ENCODE assay signal across 7 mouse cellular contexts in genomic region chr2:167559413-167559812, GRCm38 (mm10). TPM values are rescaled to one million over a fixed set of nuclear protein-coding genes. Genes with fewer than 3 reads are reported as not detected.
DNase-seq lines count a peak whose midpoint lies in the region; ATAC-seq and TF ChIP-seq lines count a peak whose summit lies in the region.

No protein-coding gene starts in this region.

- TF ChIP-seq CTCF in forebrain, postnatal 0 days (IDR thresholded peaks at IDR 0.05; ENCODE audit: low read depth), result no peak

- ATAC-seq in lung, embryonic 16.5 days (ENCODE audit: low read depth), result no peak
- no peak for ATAC-seq in forebrain, postnatal 0 days
- ATAC-seq in liver, embryonic 11.5 days (replicated peaks; ENCODE audit: low FRiP score), result no peak
- ATAC-seq in stomach, embryonic 16.5 days (ENCODE audit: insufficient read depth, low FRiP score), result no peak

- peak overlapping the region; percentile 41 for H3K4me2 ChIP-seq in lung, embryonic 16.5 days (ENCODE audit: low read depth, low read length)
- peak overlapping the region; percentile 39 for H3K4me2 ChIP-seq in forebrain, postnatal 0 days (ENCODE audit: low read depth)
- H3K4me2 ChIP-seq in liver, embryonic 11.5 days, result peak overlapping the region; percentile 43
- peak overlapping the region; percentile 39 for H3K4me2 ChIP-seq in stomach, embryonic 16.5 days (ENCODE audit: low read depth, low read length)

- peaks cover 28% of the 10 kb centered on the region for H3K4me1 ChIP-seq in lung, embryonic 16.5 days (replicated peaks; ENCODE audit: control insufficient read depth, insufficient read depth, low read length)
- no peaks in the 10 kb centered on the region for H3K4me1 ChIP-seq in forebrain, postnatal 0 days (ENCODE audit: insufficient read depth)
- peaks cover 15% of the 10 kb centered on the region for H3K4me1 ChIP-seq in liver, embryonic 11.5 days (replicated peaks; ENCODE audit: control insufficient read depth, insufficient read depth, low read length)
- H3K4me1 ChIP-seq in stomach, embryonic 16.5 days (ENCODE audit: control insufficient read depth, insufficient read depth, low read length), result peaks cover 23% of the 10 kb centered on the region

- H3K36me3 ChIP-seq in lung, embryonic 16.5 days (ENCODE audit: control insufficient read depth, insufficient read depth, low read length), result no peaks in the 10 kb centered on the region
- no peaks in the 10 kb centered on the region for H3K36me3 ChIP-seq in forebrain, postnatal 0 days (ENCODE audit: insufficient read depth)
- no peaks in the 10 kb centered on the region for H3K36me3 ChIP-seq in liver, embryonic 11.5 days (ENCODE audit: control insufficient read depth, insufficient read depth, low read length)
- H3K36me3 ChIP-seq in stomach, embryonic 16.5 days (ENCODE audit: control insufficient read depth, insufficient read depth, low read length), result no peaks in the 10 kb centered on the region

- H3K27me3 ChIP-seq in lung, embryonic 16.5 days (ENCODE audit: control insufficient read depth, insufficient read depth, low read depth, low read length), result no peaks in the 10 kb centered on the region
- no peaks in the 10 kb centered on the region; the same call in 1 of the 2 replicates for H3K27me3 ChIP-seq in forebrain, postnatal 0 days (ENCODE audit: insufficient read depth, low read length)
- H3K27me3 ChIP-seq in liver, embryonic 11.5 days (replicated peaks; ENCODE audit: control insufficient read depth, insufficient read depth, low read length), result peaks cover 24% of the 10 kb centered on the region
- H3K27me3 ChIP-seq in stomach, embryonic 16.5 days (ENCODE audit: control insufficient read depth, insufficient read depth, low read length), result no peaks in the 10 kb centered on the region

- H3K4me3 ChIP-seq in lung, embryonic 16.5 days (ENCODE audit: low read length), result 0 out of 2 replicates have a peak overlapping the region, but pooled peaks have one; percentile 7
- no peak overlapping the region for H3K4me3 ChIP-seq in forebrain, postnatal 0 days (ENCODE audit: low read depth, low read length)
- no peak overlapping the region for H3K4me3 ChIP-seq in liver, embryonic 11.5 days (ENCODE audit: low read depth, low read length)
- H3K4me3 ChIP-seq in stomach, embryonic 16.5 days (replicated peaks; ENCODE audit: low read length), result no peak overlapping the region

- WGBS in lung, embryonic 16.5 days, result 22% methylated on average over 27 of the region's 27 CpGs
- 12% methylated on average over 27 of the region's 27 CpGs for WGBS in forebrain, postnatal 0 days
- 10% methylated on average over 27 of the region's 27 CpGs for whole genome bisulfite sequencing in liver, embryonic 11.5 days
- 11% methylated on average over 27 of the region's 27 CpGs for WGBS in stomach, embryonic 16.5 days

- no peak overlapping the region for H3K27ac ChIP-seq in lung, embryonic 16.5 days (ENCODE audit: low read length)
- no peak overlapping the region for H3K27ac ChIP-seq in forebrain, postnatal 0 days (ENCODE audit: low read depth, low read length)
- no peak overlapping the region for H3K27ac ChIP-seq in liver, embryonic 11.5 days (ENCODE audit: low read depth, low read length)
- H3K27ac ChIP-seq in stomach, embryonic 16.5 days (ENCODE audit: low read length), result no peak overlapping the region

- no peaks in the 10 kb centered on the region for H3K9me3 ChIP-seq in lung, embryonic 16.5 days (ENCODE audit: control insufficient read depth, low read length)
- no peaks in the 10 kb centered on the region for H3K9me3 ChIP-seq in forebrain, postnatal 0 days (ENCODE audit: low read length)
- H3K9me3 ChIP-seq in liver, embryonic 11.5 days (ENCODE audit: control insufficient read depth, low read length), result no peaks in the 10 kb centered on the region
- H3K9me3 ChIP-seq in stomach, embryonic 16.5 days (replicated peaks; ENCODE audit: control insufficient read depth, low read length), result no peaks in the 10 kb centered on the region

- H3K9ac ChIP-seq in lung, embryonic 16.5 days (ENCODE audit: low read length), result peak overlapping the region; percentile 53
- H3K9ac ChIP-seq in forebrain, postnatal 0 days, result peak overlapping the region; percentile 37; the same call in 1 of the 2 replicates
- peak overlapping the region; percentile 13; the same call in 1 of the 2 replicates for H3K9ac ChIP-seq in liver, embryonic 11.5 days (ENCODE audit: low read depth, low read length)
- H3K9ac ChIP-seq in stomach, embryonic 16.5 days (ENCODE audit: low read length), result peak overlapping the region; percentile 64

- DNase-seq in lung, postnatal 10 days, result no peak
- DNase-seq in forebrain, postnatal 0 days, result no peak
- no peak for DNase-seq in liver, embryonic 11.5 days (ENCODE audit: low spot score)
- no peak for DNase-seq in cerebellum, postnatal 36 days
- DNase-seq in B cell, adult 2 months, result no peak

RNA-seq across cellular contexts. Expression of gene Snai1, which starts 21.4 kb away (rescaled TPM):
- 120 and 130 TPM in 2 replicates for polyA plus RNA-seq in lung, embryonic 16.5 days (2015; fragmentation: Nextera tagmentation; extraction: Ambion mirVana)
- total RNA-seq in forebrain, postnatal 0 days (2014; rRNA removed), result 1.3 and 1.4 TPM in 2 replicates
- 3.3 and 4.4 TPM in 2 replicates for polyA plus RNA-seq in forebrain, postnatal 0 days (2015; fragmentation: Nextera tagmentation; extraction: Ambion mirVana)
- polyA plus RNA-seq in liver, embryonic 11.5 days (2014; fragmentation: Nextera tagmentation; extraction: Ambion mirVana), result 14.3 and 15.2 TPM in 2 replicates
- 15.5 and 15.9 TPM in 2 replicates for polyA plus RNA-seq in stomach, embryonic 16.5 days (2015; fragmentation: Nextera tagmentation; extraction: Ambion mirVana)

Comparison
In these comparisons a context has a peak if more than half of its experiments do, and no peak if none do; other contexts are left out.
1. H3K9ac ChIP-seq: peak in every context shown above with its lines; median percentile 64 in stomach, embryonic 16.5 days; 53 in lung, embryonic 16.5 days; 37 in forebrain, postnatal 0 days; 13 in liver, embryonic 11.5 days.